Mouse (Mus musculus) heart, postnatal 36 days (tissue): ENCODE measurements around the gene Dupd1. TPM values are rescaled to one million over a fixed set of nuclear protein-coding genes. Genes with fewer than 3 reads are reported as not detected.

Experiments
- DNase-seq, 2 experiments: peaks; one replicate each; pipeline ENCODE4 v3.0.0; 2021 to 2022
- intact Hi-C: fragments of 180-260 bp; cut with DNase I; formaldehyde crosslinking; loops from one replicate; pipeline ENCODE4 v1.15.1; 2025
- total RNA-seq, 2 experiments: library from RNA; stranded (reverse); gene quantifications; 2 replicates each; pipeline ENCODE4 v1.2.3; 2021

Dupd1 gene
- total RNA-seq: not detected

DNA sequence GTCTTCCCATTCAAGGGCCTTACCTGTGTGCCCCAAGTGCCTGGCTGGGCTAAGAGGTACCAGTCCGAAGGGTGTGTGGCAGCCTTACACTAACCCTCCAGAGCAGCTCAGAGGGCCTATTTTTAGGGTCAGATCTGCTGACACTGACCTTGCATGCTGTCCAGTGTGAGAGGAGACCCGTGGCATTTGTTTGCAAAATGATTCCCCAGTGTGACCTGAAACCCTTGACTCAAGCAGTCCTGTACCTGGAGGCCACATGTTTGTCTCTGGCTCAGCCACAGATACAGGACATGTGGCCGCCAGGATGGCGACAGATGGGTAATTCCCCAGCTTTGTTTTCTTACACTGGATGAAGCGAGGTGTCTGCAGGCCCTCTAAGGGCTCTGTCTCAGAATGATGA lies at the start of gene Dupd1:
Gene Dupd1 (minus strand): TSS at position 91 of the 400 bp plus-strand sequence.
- no peak for DNase-seq
- intact Hi-C loops: no loop called here

DNA sequence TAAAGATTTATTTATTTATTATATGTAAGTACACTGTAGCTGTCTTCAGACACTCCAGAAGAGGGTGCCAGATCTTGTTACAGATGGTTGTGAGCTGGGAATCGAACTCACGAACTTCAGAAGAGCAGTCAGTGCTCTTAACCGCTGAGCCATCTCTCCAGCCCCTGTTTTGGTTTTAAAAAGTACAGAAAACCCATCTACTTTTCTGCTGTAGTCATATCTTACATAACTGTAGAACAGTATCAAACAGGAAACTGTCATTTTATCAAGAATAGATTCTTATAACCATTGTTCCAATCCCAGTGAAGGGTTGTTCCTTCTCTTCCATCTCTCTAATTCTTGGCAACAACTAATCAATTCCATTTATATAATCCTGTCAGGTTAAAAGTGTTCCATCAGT lies 49.4 kb upstream of the Dupd1 start:
- intact Hi-C loops: no loop called here
- DNase-seq: no peak

DNA sequence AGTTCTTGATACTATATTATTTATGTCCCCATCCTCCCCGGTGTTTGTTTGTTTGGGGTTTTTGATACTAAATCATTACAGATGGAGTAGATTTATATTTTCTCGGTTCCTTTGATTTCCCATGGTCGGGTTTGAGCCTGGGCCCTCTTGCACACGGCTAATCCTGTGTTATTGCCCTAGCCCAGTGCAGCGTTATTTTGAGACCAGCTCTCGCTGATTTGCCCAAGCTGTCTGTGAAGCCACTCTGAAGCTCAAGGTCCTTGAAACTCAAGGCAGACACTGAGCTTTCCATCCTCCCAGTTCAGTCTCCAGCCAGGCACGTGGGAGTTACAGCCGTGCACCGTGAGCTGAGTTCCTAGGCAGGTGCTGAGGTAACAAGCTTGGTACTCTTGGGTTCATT lies 47.2 kb upstream of the Dupd1 start:
- no peak for DNase-seq
- intact Hi-C loops: no loop called here

DNA sequence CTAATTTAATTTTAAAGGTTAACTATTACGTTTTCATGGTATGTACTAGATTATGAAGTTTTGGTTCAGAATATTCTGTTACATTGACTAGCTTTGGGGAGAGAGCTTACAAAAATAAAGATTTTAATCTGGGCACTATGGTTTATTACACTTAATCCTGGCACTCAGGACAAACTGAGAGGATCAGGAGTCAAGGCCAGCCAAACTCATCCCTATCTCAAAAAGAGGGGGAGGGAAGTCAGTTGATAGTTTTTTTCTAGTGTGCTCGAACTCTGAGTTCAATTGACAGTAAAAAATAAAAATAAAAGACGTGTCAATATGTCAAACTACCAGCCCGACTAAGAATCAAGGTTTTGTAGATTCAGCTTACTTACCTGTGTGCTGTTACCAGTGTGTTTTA lies 39.0 kb upstream of the Dupd1 start:
- intact Hi-C loops: loop anchor here (5.0 kb wide), 1 partner anchor 251 kb away; no protein-coding TSS in a partner anchor
- DNase-seq: no peak

DNA sequence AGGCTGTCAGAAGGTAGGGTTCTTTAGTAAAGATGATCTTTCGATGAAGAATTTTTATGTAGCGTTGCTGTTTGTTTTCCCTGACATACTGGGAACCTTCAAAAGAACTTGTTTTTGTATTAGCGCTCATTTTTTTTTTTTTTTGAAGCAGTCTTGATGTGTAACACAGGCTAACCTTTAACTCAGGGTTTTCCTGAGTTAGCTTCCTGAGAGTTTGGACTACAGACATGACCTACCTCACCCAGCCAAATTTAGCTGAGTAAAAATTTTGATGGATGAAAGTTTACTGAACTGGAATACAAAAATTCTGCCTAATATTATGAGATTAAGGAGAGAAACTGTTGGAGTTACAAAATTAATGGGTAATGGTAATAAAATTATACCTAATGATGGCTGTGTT lies 38.0 kb upstream of the Dupd1 start:
- intact Hi-C loops: loop anchor here (5.0 kb wide), 1 partner anchor 250 kb away; no protein-coding TSS in a partner anchor
- DNase-seq: no peak

DNA sequence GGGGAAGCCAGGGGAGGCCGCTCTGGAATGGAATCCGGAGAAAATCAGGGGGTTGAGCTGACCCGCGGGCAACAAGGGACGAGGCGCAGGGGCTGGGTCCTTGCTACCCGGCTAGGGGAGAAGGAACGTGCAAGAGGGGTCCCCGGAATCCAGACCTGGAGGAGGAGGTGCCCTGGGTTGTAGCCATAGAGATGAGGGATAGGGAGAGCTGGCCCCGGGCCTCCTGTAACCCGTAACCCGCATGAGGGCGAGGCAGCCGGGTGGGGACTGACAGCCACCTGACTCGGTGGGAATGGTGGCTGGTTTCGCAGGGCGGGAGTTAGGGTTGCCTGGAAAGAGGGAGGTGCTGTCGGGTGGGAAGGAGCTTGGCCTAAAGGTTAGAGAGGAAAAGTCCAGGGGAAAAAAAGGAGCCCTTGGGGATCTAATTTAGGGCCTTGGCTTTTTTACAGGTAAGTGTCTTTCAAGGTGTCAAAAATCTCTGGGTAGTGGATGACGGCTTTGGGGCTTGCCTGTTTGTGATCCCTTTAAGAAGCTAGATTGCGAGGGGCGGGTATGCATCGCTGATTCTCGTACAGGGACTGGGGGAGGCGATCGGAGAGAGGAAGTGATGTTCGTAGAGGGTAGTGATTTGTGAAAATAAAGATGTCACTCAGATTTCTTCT lies 36.6 kb upstream of the Dupd1 start, which contains the start of gene Dusp13:
Gene Dusp13 (minus strand): TSS at position 301 of the 662 bp plus-strand sequence.
- intact Hi-C loops: loop anchor here (2.0 to 5.0 kb wide), 2 partner anchors 98 to 249 kb away; partner anchors contain the start of gene Comtd1
- DNase-seq: peak; percentile 60 to 70

DNA sequence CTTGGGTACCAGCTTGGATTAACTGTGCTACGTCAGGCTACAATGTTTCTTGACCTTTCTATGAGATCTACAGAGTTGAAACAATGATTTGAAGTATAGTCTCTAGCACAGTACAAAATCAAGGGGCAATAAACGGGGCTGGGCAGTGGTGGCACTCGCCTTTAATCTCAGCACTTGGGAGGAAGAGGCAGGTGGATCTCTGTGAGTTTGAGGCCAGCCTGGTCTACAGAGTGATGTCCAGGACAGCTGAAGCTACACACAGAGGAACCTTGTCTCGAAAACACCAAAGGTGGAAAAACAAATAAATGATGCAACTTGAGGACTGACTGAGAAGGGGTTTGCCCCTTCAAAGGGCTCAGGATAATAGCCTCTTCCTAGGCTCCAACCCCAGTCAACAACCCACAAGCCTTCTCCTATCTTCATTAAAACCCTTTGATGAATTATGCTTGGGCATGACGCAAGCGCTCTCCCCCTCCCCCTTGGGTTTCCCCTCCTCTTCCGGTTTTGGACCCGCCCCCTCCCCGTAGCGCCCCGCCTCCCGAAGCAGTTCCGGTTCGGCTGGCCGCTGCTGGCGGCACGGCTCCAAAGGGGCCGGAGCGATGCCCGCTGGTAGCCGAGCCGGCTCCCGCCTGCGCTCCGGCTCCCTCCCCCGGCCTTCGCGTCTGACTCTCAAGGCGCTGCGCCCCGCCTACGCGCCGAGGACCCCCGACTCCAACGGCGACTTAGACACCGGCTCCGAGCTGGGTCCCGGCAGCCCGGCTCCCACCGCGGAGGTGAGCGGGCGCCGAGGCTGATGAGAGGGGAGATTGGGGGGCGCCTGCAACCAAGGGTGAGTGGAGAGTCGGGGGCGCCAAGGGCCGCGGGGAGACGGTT lies 35.9 kb upstream of the Dupd1 start, which contains the start of gene Samd8:
Gene Samd8 (plus strand): TSS at position 524 of the 873 bp plus-strand sequence.
- intact Hi-C loops: loop anchor here (2.0 to 5.0 kb wide), 2 partner anchors 99 to 248 kb away; partner anchors contain the start of gene Comtd1
- DNase-seq: peak; percentile 82 to 89

DNA sequence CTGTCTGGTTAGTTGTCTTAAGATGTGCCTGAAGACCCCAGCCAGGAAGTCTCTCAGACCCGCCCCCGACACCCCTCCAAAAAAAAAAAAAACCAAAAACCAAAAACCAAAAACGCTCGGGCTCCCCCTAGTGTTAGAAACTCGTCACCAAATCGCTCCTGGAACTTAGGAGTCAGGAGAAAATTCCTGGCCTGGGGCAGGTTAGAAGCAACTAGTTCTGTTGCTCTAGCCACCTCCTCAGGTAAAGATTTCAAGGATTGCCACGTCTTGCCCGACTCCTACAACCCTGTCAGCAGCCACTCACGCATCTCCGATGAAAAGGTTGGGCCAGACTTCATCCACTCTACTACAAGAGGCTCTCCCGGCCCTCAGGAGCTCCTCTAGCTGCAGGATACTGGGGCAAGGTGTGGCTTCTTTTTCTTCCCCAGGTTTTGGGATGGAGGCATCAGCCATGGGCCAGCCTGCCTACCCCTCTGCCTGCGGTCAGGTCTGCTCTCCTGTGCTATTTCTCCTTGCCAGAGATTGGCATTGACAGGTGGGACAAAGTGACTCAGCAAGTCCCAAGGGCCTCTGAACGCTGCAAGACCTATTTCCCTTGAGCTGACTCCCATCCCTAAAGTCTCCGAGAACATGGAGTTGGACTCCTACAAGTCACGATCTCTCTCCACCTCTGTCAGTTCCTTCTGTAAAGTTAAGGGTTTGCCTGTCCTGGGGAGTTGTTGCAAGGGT lies 33.9 kb upstream of the Dupd1 start:
- DNase-seq: peak; percentile 54 to 70
- intact Hi-C loops: no loop called here

DNA sequence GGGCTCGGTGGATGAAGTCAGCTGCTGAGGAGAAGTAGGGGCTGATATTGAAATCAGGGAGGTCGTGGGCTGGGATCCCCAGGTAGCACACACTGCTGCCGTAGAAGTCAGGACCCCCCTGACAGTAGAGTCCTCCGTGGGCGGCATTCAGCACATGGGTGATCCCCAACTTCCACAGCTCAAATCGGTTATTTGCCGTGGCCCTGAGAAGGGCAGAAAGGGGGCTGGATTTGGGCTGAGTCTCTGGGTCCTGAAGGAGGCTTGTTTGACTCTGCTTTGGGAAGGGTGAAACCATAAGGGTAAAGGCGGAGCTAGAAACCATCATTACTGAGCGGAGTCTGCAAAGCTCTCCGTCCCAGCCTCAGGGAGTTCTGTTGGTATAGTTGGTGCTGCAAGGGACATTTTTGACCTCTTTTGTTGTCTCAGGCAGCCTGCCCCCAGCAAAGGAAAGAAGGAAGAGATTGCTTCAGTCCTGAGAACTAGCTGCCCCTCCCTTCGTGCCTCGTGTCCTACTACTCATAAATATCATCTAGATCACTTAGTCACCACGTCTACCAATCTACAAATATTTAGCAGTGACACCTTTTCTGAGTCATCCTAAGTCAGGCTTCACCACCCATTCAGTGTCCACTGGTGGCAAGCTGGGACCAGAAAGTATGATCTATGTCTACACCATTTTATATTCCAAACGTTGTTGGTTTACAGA lies 33.2 kb upstream of the Dupd1 start:
- no peak for DNase-seq
- intact Hi-C loops: no loop called here

DNA sequence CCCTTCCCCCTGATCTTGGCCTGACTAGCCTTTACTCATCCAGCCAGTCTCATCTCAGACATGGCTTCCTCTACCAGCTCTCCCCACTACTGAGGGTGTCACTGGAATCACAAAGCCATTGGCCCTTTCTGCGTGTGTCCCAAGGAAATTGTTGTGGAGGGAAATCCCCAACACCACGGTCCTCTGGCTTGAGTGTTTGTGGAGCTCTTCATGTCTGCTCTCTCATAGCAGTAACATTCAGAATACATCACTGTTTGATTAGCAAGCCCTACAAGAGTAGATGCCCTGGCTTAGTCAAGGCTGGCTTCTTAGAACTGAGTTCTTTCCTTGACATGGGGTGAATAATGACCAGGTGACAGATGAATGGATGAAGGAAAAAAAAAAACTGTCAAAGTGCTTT lies 32.5 kb upstream of the Dupd1 start:
- no peak for DNase-seq
- intact Hi-C loops: no loop called here

DNA sequence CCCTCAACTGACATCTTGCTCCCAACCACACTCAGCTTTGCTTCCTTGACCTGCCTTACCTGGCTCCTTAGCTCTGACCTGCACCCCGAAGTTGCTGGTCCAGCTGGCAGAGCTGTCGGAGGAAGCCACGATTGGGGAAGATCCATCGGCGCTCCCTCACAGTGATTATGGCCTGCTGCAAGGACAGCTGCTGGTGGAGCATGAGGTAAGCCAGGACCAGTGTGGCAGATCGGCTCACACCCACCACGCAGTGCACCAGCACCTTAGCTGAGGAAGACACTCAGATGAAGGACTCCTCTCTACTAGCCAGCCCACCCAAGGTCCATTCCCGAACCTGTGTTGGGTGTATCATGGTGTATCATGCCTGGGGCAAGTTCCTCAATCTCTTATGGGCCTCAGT lies 31.9 kb upstream of the Dupd1 start:
- intact Hi-C loops: no loop called here
- DNase-seq: no peak

DNA sequence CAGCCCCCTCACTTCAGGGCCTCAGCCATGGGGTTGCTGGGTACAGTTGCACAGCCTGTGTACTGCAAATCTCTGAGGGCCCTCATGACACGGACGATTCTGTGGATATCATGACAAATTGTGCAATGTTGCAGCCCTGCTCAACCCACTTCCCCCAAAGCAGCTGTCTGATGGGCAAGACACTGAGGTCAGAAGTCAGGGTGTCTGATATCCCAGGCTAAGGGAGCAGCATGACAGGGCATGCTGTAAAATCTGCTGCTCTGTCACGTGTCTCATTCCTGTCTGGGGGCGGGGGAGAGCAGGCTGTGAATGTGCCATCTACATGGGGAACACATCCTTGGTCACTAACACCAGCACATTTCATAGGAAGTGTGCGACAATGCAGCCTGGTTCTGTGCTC lies 30.8 kb upstream of the Dupd1 start:
- no peak for DNase-seq
- intact Hi-C loops: no loop called here

DNA sequence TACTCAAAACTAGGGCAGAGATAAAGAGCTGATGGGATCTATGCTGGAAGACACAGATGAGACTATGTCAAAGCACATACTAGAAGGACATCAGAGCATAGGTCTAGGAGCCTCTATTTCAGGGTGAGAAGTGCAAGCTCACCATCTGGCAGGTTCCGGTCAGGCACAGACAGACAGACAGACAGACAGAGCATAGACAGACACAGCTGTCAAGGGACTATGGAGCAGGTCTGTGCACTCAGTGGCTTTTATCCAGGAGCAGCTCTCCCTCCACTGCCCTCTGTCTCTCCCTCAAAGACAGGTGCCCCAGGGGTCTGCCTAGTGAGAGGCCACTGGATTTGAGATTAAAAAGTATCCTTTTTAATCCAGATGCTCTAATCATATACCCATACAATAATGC lies 29.8 kb upstream of the Dupd1 start:
- no peak for DNase-seq
- intact Hi-C loops: loop anchor here (5.0 kb wide), 3 partner anchors 132 to 622 kb away; no protein-coding TSS in a partner anchor

DNA sequence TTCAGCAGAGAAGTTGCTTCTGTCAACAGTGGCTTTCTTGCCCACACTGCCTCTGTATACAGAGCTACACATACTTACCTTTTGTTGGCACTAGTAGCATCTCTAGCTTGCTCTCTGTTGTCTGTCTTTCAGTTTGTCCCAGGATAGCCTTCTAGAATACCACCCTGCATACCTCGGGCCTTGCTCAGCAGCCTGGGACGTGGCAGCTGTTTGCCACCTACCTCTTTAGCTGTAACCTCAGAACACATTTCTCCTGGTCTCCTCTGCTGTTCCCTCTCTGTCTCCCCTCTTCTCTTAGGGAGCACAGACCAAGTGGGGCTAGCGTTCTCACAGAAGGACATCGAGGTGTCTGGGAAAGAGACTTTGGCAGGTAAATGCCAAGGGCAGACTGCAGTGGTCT lies 28.1 kb upstream of the Dupd1 start:
- DNase-seq: no peak
- intact Hi-C loops: loop anchor here (1.0 to 5.0 kb wide), 4 partner anchors 130 to 620 kb away; no protein-coding TSS in a partner anchor

DNA sequence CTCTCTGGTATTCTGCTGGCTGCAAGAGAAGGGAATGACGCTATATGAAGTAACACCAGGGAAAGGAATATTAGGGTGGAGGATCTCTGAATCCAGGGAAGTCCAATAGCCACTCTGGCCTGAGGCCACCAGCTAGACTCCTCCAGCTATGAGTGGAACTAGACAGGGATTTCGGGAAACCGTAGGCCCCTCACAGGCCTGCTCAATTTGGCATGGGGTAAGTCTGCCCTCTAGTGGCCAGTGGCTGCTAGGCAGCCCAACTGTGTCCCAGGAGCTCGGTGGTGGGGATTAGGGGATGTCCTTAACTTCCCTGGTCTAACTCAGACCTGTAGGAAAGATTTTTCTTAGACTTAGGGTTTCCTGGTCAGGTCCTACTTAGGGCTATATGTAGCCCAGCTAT lies 27.4 kb upstream of the Dupd1 start:
- intact Hi-C loops: loop anchor here (1.0 to 5.0 kb wide), 5 partner anchors 63 to 619 kb away; no protein-coding TSS in a partner anchor

DNA sequence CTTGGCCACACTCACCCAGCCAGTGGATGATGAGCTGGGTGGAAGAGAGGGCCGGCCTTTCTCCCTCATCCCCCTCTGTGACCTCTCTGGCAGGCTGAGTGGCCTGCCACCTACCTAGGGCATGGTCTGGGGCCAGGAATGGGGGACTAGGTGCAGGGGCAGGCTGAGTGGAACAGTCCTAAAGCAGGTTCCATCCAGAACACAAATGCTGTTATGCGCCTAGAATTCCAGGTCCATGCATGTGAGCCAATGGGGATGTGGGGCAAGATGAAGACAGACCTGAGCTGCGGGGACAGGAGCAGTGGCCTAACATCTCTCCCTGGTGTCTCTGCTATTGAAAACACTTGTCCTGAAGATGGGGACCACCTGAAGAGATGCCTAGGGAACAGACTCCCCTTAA lies 26.9 kb upstream of the Dupd1 start:
- intact Hi-C loops: loop anchor here (1.0 to 5.0 kb wide), 4 partner anchors 63 to 619 kb away; no protein-coding TSS in a partner anchor

More for the DNA sequence above, 27.4 kb upstream of the Dupd1 start:
- peak; percentile 86 to 87 for DNase-seq

DNA sequence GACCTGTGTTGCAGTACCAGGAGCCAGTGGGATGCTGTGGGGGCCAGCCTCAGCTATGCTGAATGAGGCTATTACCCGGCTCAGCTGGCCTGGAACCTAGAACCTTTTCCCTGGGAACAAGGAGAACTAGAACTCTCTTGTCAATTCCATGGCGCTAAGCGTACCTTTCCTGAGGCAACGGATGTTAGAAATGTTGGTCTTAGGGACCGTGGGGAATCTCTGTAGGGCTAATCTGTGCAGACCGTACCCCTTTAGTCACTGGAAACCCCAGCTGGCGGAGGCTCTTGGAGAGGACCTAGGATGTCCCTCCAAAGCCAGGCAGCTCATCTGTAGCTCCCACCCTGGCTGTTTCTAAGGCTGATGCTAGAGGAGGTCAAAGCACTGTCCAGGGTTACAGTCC lies 26.0 kb upstream of the Dupd1 start:
- no peak for DNase-seq
- intact Hi-C loops: loop anchor here (5.0 kb wide), 3 partner anchors 128 to 618 kb away; no protein-coding TSS in a partner anchor

More for the DNA sequence above, 26.9 kb upstream of the Dupd1 start:
- no peak for DNase-seq

DNA sequence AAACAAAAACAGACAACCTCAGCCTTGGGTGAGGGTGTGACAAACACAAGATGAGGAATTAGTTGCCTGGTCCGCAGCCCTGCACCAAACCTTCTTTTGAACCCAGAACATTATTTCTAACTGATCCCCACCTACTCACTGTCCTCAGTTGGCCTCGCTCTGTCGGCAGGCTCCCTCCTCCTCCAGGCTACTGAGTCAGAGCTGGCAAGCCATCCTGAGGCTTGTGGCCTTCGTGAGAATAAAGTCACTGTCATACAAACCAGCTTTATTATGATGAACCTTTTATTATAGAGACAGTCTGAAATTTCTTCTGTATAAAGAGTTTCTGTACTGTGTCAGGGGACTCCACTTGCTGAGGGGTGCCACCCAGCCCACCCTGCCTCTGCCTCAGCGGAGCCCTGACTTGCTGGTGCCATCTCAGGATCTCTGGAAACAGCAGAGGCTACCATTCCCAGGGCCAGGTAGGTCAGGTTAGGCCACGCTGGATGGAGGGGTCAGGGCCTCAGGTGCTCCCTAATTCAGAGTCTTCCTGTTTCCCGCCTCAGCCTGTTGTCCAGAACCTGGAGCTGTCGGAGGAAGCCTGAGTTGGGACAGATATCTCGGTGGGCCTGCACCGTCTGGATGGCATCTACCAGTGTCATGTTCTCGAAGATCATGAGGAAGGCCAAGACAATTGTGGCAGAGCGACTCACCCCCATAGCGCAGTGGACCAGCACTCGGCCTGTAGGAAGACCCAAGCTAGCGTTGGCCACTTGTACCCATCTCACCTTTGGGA lies 18.9 kb upstream of the Dupd1 start:
- no peak for DNase-seq
- intact Hi-C loops: no loop called here

DNA sequence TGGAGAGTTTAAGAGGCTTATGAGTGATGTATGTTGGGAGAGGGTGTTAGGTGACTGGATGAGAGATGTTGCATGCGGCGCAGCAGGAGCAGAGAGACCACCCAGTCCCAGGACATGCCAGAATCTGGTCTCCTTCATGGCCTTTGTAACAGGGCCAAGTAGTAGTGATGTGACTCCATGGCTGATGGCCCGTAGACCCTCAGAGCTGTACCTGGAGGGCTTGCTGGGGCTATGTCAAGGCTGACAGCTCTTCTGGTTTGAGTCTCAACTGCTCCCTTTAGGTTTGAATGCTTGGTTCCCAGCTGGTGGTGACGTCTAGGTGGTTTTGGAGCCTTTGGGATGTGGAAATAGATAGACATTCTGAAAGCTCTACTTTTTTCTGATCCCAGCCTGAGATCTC lies 15.6 kb upstream of the Dupd1 start:
- no peak for DNase-seq
- intact Hi-C loops: no loop called here
